Mouse (Mus musculus) CH12.LX (cell line): Measurements from ENCODE around the gene AU015836.

Experiments used
- EP300 ChIP-seq: IDR thresholded peaks from 2 replicates; pipeline ENCODE4 v1.6.1; 2011; ENCODE audit warnings: low read length, improper control_type of control experiment
- NELFE ChIP-seq: IDR thresholded peaks from 2 replicates; pipeline ENCODE4 v1.6.1; 2011; ENCODE audit warnings: low read depth, low read length, improper control_type of control experiment
- POLR2A ChIP-seq: IDR thresholded peaks from 2 replicates; pipeline ENCODE4 v1.6.1; 2011; ENCODE audit warnings: low read depth, mild to moderate bottlenecking, improper control_type of control experiment, low read length
- SMC3 ChIP-seq: IDR thresholded peaks from 2 replicates; pipeline ENCODE4 v1.6.1; 2011; ENCODE audit warnings: low read depth, low read length, improper control_type of control experiment

DNA sequence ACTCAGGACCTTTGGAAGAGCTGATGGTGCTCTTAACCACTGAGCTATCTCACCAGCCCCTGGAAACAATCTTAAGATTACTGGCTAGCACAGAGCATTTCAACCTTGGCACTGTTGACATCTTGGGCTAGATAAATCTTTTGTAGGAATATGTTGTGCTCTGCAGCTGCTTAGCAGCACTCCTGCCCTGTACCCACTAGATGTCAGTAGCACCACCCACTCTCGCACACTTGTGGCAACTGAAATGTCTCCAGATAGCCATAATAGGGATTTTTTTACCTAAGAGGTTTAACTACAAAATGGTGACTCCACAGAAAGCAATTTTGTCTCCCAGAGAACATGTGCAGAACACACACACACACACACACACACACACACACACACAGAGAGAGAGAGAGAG lies 11.7 kb upstream of the AU015836 start:
- TF ChIP-seq NELFE (no peak), POLR2A (no peak), EP300 (no peak), SMC3 (peak; percentile 72)
